ENCODE assay signal across 26 mouse cellular contexts in genomic region chr19:12792374-12792773, GRCm38 (mm10). TPM values are rescaled to one million over a fixed set of nuclear protein-coding genes. Genes with fewer than 3 reads are reported as not detected.
DNase-seq lines count a peak whose midpoint lies in the region; ATAC-seq and TF ChIP-seq lines count a peak whose summit lies in the region.
"Had no signal": no experiment of that assay in that cellular context is flagged by ENCODE, and none has a peak within 500 bp of the region (broad histone marks: within the 10 kb centered on the region; RNA-seq: fewer than 3 reads in every experiment).

No protein-coding gene starts in this region.

- H3K27me3 ChIP-seq in midbrain, embryonic 10.5 days (ENCODE audit: low read depth, poor library complexity, severe bottlenecking): no peaks in the 10 kb centered on the region
- no peaks in the 10 kb centered on the region for H3K27me3 ChIP-seq in midbrain, embryonic 13.5 days
- H3K27me3 ChIP-seq in CH12.LX (replicated peaks): no peaks in the 10 kb centered on the region
- H3K27me3 ChIP-seq: embryonic facial prominence, embryonic 15.5 days; forebrain, embryonic 12.5 days; heart, embryonic 13.5 days; hindbrain, embryonic 15.5 days had no signal

- H3K27ac ChIP-seq in midbrain, embryonic 10.5 days (replicated peaks): no peak overlapping the region
- H3K27ac ChIP-seq in midbrain, embryonic 13.5 days: no peak overlapping the region
- no peak overlapping the region for H3K27ac ChIP-seq in CH12.LX (ENCODE audit: insufficient read depth, low read depth)
- H3K27ac ChIP-seq in macrophage: peak overlapping the region; percentile 70; the same call in 1 of the 2 replicates
- H3K27ac ChIP-seq: embryonic facial prominence, embryonic 15.5 days; forebrain, embryonic 12.5 days; heart, embryonic 13.5 days; hindbrain, embryonic 15.5 days had no signal

- no peak overlapping the region for H3K9ac ChIP-seq in midbrain, embryonic 13.5 days (replicated peaks)
- no peak overlapping the region; the same call in 1 of the 2 replicates for H3K9ac ChIP-seq in CH12.LX (ENCODE audit: insufficient read depth, low read depth)
- H3K9ac ChIP-seq: embryonic facial prominence, embryonic 15.5 days; forebrain, embryonic 12.5 days; hindbrain, embryonic 15.5 days had no signal

- H3K9me3 ChIP-seq in midbrain, embryonic 10.5 days (replicated peaks): no peaks in the 10 kb centered on the region
- H3K9me3 ChIP-seq in midbrain, embryonic 13.5 days: no peaks in the 10 kb centered on the region
- H3K9me3 ChIP-seq in CH12.LX (replicated peaks; ENCODE audit: low read length): no peaks in the 10 kb centered on the region
- H3K9me3 ChIP-seq: embryonic facial prominence, embryonic 15.5 days; forebrain, embryonic 12.5 days; heart, embryonic 13.5 days; hindbrain, embryonic 15.5 days had no signal

- peak overlapping the region; percentile 87; the same call in 1 of the 2 replicates for H3K4me3 ChIP-seq in midbrain, embryonic 10.5 days
- no peak overlapping the region for H3K4me3 ChIP-seq in midbrain, embryonic 13.5 days (replicated peaks)
- H3K4me3 ChIP-seq in CH12.LX (replicated peaks in 1 of 3; ENCODE audit: low read depth in 2 of 3, low read length in 2 of 3, poor library complexity in 1 of 3) (peak overlapping the region in 2 of 3 experiments; percentile 17 to 67), macrophage (ENCODE audit: inconsistent target) (no peak overlapping the region; the same call in 1 of the 2 replicates)
- H3K4me3 ChIP-seq: embryonic facial prominence, embryonic 15.5 days; forebrain, embryonic 12.5 days had no signal

- no peak for TF ChIP-seq POLR2A in CH12.LX (IDR thresholded peaks at IDR 0.05; ENCODE audit: low read depth, low read length)

- no peak for TF ChIP-seq RAD21 in CH12.LX (IDR thresholded peaks at IDR 0.05; ENCODE audit: low read depth, low read length)

- TF ChIP-seq CTCF in CH12.LX (conservative IDR thresholded peaks at IDR 0.05 in 1 of 2, IDR thresholded peaks at IDR 0.05 in 1 of 2; ENCODE audit: low read depth in 2 of 2, low read length in 2 of 2): no peak

- in situ Hi-C loops in CH12.LX (cut with MboI; ENCODE audit: low pct_ligation_motif_present, low pct_unique_long_range_greater_than_20kb, low sequenced_read_pairs): no loop called here

- DNase-seq in midbrain, embryonic 10.5 days (ENCODE audit: low spot score): no peak
- DNase-seq in CH12.LX (ENCODE audit: extremely low read depth): peak; percentile 19
- DNase-seq in urinary bladder, postnatal 4 days (ENCODE audit: low spot score in 2 of 2): no peak
- no peak for DNase-seq in frontal cortex, postnatal 14 days (ENCODE audit: low spot score in 2 of 2)
- DNase-seq: adrenal gland, adult 2 months; adrenal gland, postnatal 25 days; cerebellum, adult 2 months; cerebellum, postnatal 14 days; embryo, embryonic 11 days; gastrocnemius, postnatal 36 days; heart, postnatal 36 days had no signal

- H3K79me2 ChIP-seq in CH12.LX (replicated peaks; ENCODE audit: control insufficient read depth, extremely low read depth, insufficient read depth, poor library complexity, severe bottlenecking) (peaks cover 24% of the 10 kb centered on the region), macrophage (ENCODE audit: inconsistent target) (peaks cover 72% of the 10 kb centered on the region)

- no peak for ATAC-seq in midbrain, embryonic 13.5 days
- ATAC-seq: forebrain, embryonic 16.5 days; inflammation-experienced regulatory T-cells, adult 6 months had no signal

- peaks cover 30% of the 10 kb centered on the region for H3K4me1 ChIP-seq in midbrain, embryonic 10.5 days
- peaks cover 27% of the 10 kb centered on the region for H3K4me1 ChIP-seq in midbrain, embryonic 13.5 days (replicated peaks)
- peaks cover 0 to 19% of the 10 kb centered on the region in 2 experiments; a peak in 1 of 4 replicates for H3K4me1 ChIP-seq in CH12.LX (ENCODE audit: control insufficient read depth in 1 of 2, insufficient read depth in 2 of 2)

- dilution Hi-C loops in CH12.LX (cut with MboI; ENCODE audit: extremely low pct_ligation_motif_present, extremely low pct_unique_long_range_greater_than_20kb, low sequenced_read_pairs): no loop called here

- TF ChIP-seq EP300 in CH12.LX (IDR thresholded peaks at IDR 0.05; ENCODE audit: low read length): no peak

- no peak overlapping the region for H3K4me2 ChIP-seq in midbrain, embryonic 13.5 days (replicated peaks)
- peak overlapping the region; percentile 35; the same call in 1 of the 2 replicates for H3K4me2 ChIP-seq in CH12.LX (ENCODE audit: insufficient read depth, low read depth, poor library complexity, severe bottlenecking)

- H3K36me3 ChIP-seq in midbrain, embryonic 10.5 days: peaks cover 23% of the 10 kb centered on the region
- H3K36me3 ChIP-seq in midbrain, embryonic 13.5 days: no peaks in the 10 kb centered on the region
- H3K36me3 ChIP-seq in CH12.LX (replicated peaks in 1 of 2; ENCODE audit: control insufficient read depth in 1 of 2, insufficient read depth in 1 of 2, low read length in 1 of 2) (peaks cover 0 to 16% of the 10 kb centered on the region in 2 experiments), macrophage (ENCODE audit: inconsistent target) (peaks cover 11% of the 10 kb centered on the region)
- H3K36me3 ChIP-seq: embryonic facial prominence, embryonic 15.5 days; hindbrain, embryonic 15.5 days had no signal

TF ChIP-seq in CH12.LX, 34 proteins besides CTCF, POLR2A, EP300 and RAD21:
- TF ChIP-seq MAZ (IDR thresholded peaks at IDR 0.05; ENCODE audit: low read depth, low read length) (no peak), SIN3A (IDR thresholded peaks at IDR 0.05; ENCODE audit: low read length) (0 out of 2 replicates have a peak, but pooled peaks have one; percentile 24), PAX5 (IDR thresholded peaks at IDR 0.05; ENCODE audit: low read length) (no peak), MYC (IDR thresholded peaks at IDR 0.05; ENCODE audit: low read depth, low read length) (0 out of 2 replicates have a peak, but pooled peaks have one; percentile 19), JUN (IDR thresholded peaks at IDR 0.05; ENCODE audit: insufficient read depth, low read depth, low read length) (no peak), MEF2A (IDR thresholded peaks at IDR 0.05; ENCODE audit: borderline replicate concordance, low read depth, low read length) (no peak)

RNA-seq across cellular contexts. Expression of gene Zfp91, which starts 3.6 kb away (rescaled TPM):
- 13.3 and 15.6 TPM in 2 replicates for polyA plus RNA-seq in midbrain, embryonic 10.5 days (2016; fragmentation: Nextera tagmentation; extraction: Ambion mirVana)
- polyA plus RNA-seq in midbrain, embryonic 13.5 days (2015; fragmentation: Nextera tagmentation; extraction: Ambion mirVana): 15.9 and 17.1 TPM in 2 replicates
- total RNA-seq in CH12.LX (2012; rRNA removed) (19.3 and 25.5 TPM in 2 replicates), CH12.LX (2014; rRNA removed) (44.8 and 49.2 TPM in 2 replicates)
- polyA plus RNA-seq in CH12.LX (2012; ENCODE audit: insufficient read length, low read depth) (44.7 and 46.4 TPM in 2 replicates), macrophage (2018) (50.8 to 76.2 TPM (median 59.4 TPM) in 3 replicates)
- 100 to 1,000 TPM in 3 of 26 experiments, 10 to 100 TPM in 23; 36.6 to 109 (median 66.1) TPM for total RNA-seq in macrophage (2018; cell fraction: chromatin; rRNA removed)
- total RNA-seq in macrophage (2018; cell fraction: cytosol; rRNA removed): 10 to 100 TPM; 43.8 to 80.1 (median 68.6) TPM
- 100 to 1,000 TPM in 3 of 26 experiments, 10 to 100 TPM in 23; 39.4 to 128 (median 62.4) TPM for total RNA-seq in macrophage (2018; cell fraction: nucleus; rRNA removed)

RNA-seq across cellular contexts. Expression of gene Lpxn, which starts 3.6 kb away (rescaled TPM):
- 1.2 TPM in 2 replicates for polyA plus RNA-seq in midbrain, embryonic 10.5 days (2016; fragmentation: Nextera tagmentation; extraction: Ambion mirVana)
- 0.89 and 1.3 TPM in 2 replicates for polyA plus RNA-seq in midbrain, embryonic 13.5 days (2015; fragmentation: Nextera tagmentation; extraction: Ambion mirVana)
- 39.2 and 43.0 TPM in 2 replicates for total RNA-seq in CH12.LX (2012; rRNA removed)
- total RNA-seq in CH12.LX (2014; rRNA removed): 140 and 149 TPM in 2 replicates
- polyA plus RNA-seq in CH12.LX (2012; ENCODE audit: insufficient read length, low read depth): 61.6 and 66.4 TPM in 2 replicates
- total RNA-seq in macrophage (2018; cell fraction: chromatin; rRNA removed): 100 to 1,000 TPM in 3 of 26 experiments, 10 to 100 TPM in 23; 15.7 to 110 (median 77.8) TPM
- 100 to 1,000 TPM in 20 of 26 experiments, 10 to 100 TPM in 6; 70.1 to 159 (median 117) TPM for total RNA-seq in macrophage (2018; cell fraction: cytosol; rRNA removed)
- 100 to 1,000 TPM in 9 of 26 experiments, 10 to 100 TPM in 17; 36.5 to 139 (median 79.4) TPM for total RNA-seq in macrophage (2018; cell fraction: nucleus; rRNA removed)
- polyA plus RNA-seq in macrophage (2018): 84.8 to 185 TPM (median 109 TPM) in 3 replicates

RNA-seq across cellular contexts. Expression of gene Cntf, which starts 26.9 kb away (rescaled TPM):
- polyA plus RNA-seq in midbrain, embryonic 10.5 days (2016; fragmentation: Nextera tagmentation; extraction: Ambion mirVana): 1.5 and 2.0 TPM in 2 replicates
- 2.0 and 3.1 TPM in 2 replicates for polyA plus RNA-seq in midbrain, embryonic 13.5 days (2015; fragmentation: Nextera tagmentation; extraction: Ambion mirVana)
- total RNA-seq in CH12.LX (2012; rRNA removed) (1.6 and 1.7 TPM in 2 replicates), CH12.LX (2014; rRNA removed) (2.2 and 2.4 TPM in 2 replicates)
- polyA plus RNA-seq in CH12.LX (2012; ENCODE audit: insufficient read length, low read depth) (2.4 and 3.6 TPM in 2 replicates), macrophage (2018) (0.42 to 0.85 TPM (median 0.52 TPM) in 3 replicates)
- total RNA-seq in macrophage (2018; cell fraction: chromatin; rRNA removed): 10 to 100 TPM in 1 of 26 experiments, 1 to 10 TPM in 25; 1.2 to 10.7 (median 3.9) TPM
- 1 to 10 TPM in 2 of 26 experiments, under 1 TPM in 24; 0.17 to 1.6 (median 0.43) TPM for total RNA-seq in macrophage (2018; cell fraction: cytosol; rRNA removed)
- total RNA-seq in macrophage (2018; cell fraction: nucleus; rRNA removed): 10 to 100 TPM in 2 of 26 experiments, 1 to 10 TPM in 24; 1.3 to 12.8 (median 2.9) TPM
- polyA plus RNA-seq: adrenal gland, adult 2 months had no signal

RNA-seq across cellular contexts. Expression of gene Gm5244, which starts 54.1 kb away (rescaled TPM):
- not detected in 2 replicates for polyA plus RNA-seq in midbrain, embryonic 10.5 days (2016; fragmentation: Nextera tagmentation; extraction: Ambion mirVana)
- polyA plus RNA-seq in midbrain, embryonic 13.5 days (2015; fragmentation: Nextera tagmentation; extraction: Ambion mirVana): not detected in 2 replicates
- total RNA-seq in CH12.LX (2012; rRNA removed) (not detected in 2 replicates), CH12.LX (2014; rRNA removed) (not detected in 2 replicates)
- polyA plus RNA-seq in CH12.LX (2012; ENCODE audit: insufficient read length, low read depth) (not detected in 2 replicates), macrophage (2018) (not detected in 3 replicates)
- total RNA-seq in macrophage (2018; cell fraction: chromatin; rRNA removed): 10 to 100 TPM in 8 of 26 experiments, 1 to 10 TPM in 16, not detected in 2; 1.3 to 19.9 (median 8.2) TPM
- total RNA-seq in macrophage (2018; cell fraction: cytosol; rRNA removed): under 1 TPM in 5 of 26 experiments, not detected in 21; 0.29 to 0.88 (median 0.36) TPM
- 1 to 10 TPM in 17 of 26 experiments, under 1 TPM in 2, not detected in 7; 0.92 to 5.0 (median 2.5) TPM for total RNA-seq in macrophage (2018; cell fraction: nucleus; rRNA removed)
- total RNA-seq: adrenal gland, adult 2 months; adrenal gland, postnatal 25 days; common myeloid progenitor, adult 5-6 weeks; gastrocnemius, adult 18-20 months; gastrocnemius, postnatal 36 days; heart, postnatal 36 days had no signal
- polyA plus RNA-seq: adrenal gland, adult 2 months; C2C12; cerebellum, adult 2 months; embryonic facial prominence, embryonic 11.5 days; embryonic facial prominence, embryonic 15.5 days; forebrain, embryonic 12.5 days; forebrain, embryonic 16.5 days; frontal cortex, adult 2 months; heart, embryonic 13.5 days; heart, postnatal 0 days; hindbrain, embryonic 11.5 days; hindbrain, embryonic 15.5 days had no signal

Comparison
In these comparisons a context has a peak if more than half of its experiments do, and no peak if none do; other contexts are left out.
1. H3K4me3 ChIP-seq: peak in midbrain, embryonic 10.5 days (single experiment) and CH12.LX (2 of 3); none in midbrain, embryonic 13.5 days (single experiment) and macrophage (single experiment).
2. RNA of gene Lpxn, which starts 3.6 kb away (polyA plus RNA-seq): 84.8 to 185 TPM in macrophage and 61.6 to 66.4 TPM in CH12.LX; 0.89 to 1.3 TPM in midbrain, embryonic 13.5 days and 1.2 TPM in midbrain, embryonic 10.5 days; every median in the first group is over 10 times any median in the second.